Mouse (Mus musculus) mature B cell (primary cell): ENCODE data around the gene Yipf1.

ENCODE experiments used
- in situ Hi-C: fragments of 300-500 bp; cut with MboI; formaldehyde crosslinking; loops from 2 replicates; pipeline ENCODE4 v1.14.3; 2019

The Yipf1 gene

DNA sequence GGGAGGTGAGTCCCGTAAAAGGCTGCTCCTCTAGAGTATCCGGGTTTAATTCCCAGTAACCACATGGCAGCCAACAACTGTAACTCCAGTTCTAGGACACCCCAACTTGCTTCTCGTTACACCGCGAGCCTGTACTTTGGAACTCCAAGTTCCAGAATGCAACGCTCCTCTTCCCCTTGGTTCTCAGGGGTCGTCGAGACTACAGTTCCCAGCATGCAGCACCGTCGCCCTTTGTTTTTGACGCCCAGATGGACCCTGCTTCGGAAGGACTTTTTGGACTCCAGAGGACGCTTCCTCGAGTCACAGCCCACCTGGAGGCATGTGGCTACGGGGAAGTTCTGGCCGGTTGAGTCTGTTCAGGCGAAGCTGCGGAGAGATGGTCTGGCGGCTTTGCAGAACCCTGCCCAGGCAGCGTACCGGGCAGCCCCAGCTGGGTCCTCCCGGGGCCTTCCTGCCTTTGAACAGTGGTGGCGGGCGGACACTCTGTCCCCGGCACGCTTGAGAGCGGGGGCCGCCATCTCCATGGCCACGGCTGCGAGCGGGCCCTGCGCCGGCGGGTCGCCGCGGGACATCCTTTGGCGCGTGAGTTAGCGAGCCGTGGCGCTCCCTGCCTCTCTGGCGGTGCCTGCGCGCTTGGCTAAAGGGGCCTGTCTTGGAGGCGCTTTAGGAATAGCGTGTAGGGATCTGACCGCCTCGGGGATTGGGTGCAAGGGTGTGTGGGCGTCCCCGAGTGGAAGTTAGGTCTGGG is 53.6 kb downstream of the Yipf1 start, which contains the start of gene Ndc1:
Gene Ndc1 (plus strand): TSS at position 218 of the 748 bp plus-strand sequence.
- in situ Hi-C loops = no loop called here

DNA sequence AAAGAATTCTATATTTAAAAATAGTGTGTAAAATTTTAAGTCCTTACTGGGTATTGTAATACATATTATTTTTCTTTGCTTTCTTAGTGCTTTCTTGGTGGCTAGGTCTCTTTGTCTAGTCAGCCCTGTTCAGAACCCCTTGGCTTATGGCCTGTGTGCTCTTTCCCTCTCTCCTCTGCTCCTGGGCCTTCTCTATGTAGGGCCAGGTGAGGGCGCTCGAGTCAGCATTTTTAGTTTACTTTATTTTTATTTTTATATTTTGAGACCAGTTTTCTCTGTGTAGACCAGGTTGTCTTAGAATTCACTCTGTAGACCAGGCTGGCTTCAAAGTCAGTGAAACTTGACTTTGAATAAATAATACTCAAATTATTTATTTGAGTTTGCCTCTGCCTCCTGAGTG is 58.1 kb downstream of the Yipf1 start:
- in situ Hi-C loops = no loop called here

DNA sequence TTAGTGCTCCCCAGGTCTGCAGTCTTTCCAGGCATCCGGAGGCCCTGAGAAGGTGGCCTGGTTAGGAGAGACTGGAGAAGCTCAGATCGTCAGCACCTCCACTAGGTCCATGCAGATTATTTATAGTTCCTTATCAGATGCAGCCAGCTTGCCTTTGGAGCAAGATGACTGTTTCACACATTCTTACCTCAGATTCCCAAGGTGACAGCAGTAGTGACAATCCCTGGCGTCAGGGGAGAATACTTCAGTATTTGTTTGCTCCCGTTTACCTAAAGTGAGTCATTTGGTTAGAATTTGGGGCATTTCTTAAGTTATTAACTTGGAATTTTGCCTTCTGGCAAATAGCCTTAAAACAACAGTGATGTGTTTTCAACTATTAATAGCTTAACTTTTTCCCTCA is 60.5 kb downstream of the Yipf1 start:
- in situ Hi-C loops = no loop called here

DNA sequence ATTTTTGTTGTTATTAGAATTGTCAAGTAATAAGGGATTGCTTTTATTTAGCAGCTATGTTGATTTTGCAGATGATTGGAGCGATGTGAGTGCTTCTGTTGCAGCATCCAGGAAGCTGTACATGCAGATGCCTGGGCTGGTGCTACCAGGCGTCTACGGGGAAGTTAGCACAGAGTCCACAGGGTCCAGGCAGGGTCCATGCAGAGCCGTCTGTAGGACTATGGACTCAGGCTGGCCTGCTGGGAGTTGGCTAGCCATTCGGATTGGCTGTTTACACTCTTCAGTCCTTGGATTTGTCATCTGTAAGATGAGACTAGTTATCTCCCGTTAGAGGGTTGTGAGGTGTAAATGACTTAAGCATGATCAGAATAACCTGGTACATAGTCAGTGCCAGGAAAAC is 64.8 kb downstream of the Yipf1 start:
- in situ Hi-C loops = no loop called here

DNA sequence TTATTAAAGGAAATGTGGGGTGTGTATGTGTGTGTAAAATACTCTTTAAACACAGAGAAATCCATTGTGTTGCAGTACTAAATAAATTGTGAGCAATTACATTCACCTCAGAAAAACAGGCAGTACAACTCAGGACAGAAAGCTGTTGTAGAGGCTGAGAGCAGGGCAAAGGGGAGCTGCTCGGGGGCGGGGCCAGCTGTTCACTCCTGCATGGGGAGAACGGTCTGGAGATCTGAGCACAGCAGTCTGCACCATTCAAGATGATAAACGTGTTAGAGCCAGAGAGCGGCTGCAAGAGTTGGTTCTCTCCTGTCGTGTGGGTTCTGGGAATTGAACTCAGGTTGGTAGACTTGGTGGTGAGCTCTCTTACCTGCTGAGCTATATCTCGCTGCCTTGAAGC is 66.7 kb downstream of the Yipf1 start:
- in situ Hi-C loops = no loop called here

DNA sequence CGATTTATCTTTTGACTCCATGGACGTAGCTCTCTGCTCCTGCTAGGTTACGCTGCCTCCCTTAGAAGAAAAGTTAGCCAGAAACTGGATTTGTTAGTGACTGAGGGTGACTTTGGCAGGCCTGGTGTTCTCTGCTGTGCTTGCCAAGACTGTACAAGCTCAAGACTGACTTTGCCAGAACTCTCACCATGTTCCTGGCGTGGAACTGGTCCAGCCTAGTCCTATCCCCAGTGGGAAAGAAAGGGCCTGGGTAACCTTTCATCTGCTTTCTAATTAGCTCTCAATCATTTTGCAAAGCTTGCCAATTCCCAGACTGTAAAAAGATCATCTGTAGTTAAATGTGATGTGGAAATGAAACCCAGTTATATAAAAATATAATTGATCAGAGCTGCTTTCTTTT is 72.9 kb downstream of the Yipf1 start:
- in situ Hi-C loops = no loop called here

DNA sequence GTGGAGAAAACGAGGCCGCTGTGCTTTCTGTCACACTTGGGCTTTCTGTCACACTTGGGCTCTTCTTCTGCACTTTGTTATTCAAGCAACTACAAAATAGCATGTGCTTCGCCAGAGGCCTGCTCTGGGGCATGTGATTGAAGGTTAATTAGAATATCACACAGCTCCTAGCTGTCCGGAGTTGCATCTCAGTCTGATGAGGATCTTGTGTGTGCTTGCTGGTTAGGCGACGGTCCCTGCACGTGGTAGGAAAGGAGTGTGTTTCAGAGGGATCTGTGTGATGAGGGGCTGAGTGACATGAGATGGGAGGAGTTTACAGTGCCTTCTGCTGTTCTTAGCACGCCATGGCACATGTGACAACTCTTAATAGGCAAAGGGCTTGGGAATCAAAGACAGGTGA is 73.3 kb downstream of the Yipf1 start:
- in situ Hi-C loops = no loop called here

DNA sequence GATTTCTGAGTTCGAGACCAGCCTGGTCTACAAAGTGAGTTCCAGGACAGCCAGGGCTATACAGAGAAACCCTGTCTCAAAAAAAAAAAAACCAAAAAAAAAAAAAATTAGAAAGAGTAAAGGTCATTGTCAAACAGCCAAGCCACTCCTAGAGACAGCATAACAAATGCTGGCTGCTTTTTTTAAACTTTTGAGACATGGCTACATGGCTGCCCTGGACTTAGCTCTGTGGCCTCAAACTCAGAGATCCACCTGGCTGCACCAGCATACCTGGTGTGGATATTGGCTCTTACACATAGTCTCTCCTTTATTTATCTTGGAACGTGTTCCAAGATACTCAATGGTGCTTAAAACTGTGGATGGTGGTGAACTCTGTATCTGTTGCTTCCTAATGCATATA is 74.1 kb downstream of the Yipf1 start:
- in situ Hi-C loops = no loop called here

DNA sequence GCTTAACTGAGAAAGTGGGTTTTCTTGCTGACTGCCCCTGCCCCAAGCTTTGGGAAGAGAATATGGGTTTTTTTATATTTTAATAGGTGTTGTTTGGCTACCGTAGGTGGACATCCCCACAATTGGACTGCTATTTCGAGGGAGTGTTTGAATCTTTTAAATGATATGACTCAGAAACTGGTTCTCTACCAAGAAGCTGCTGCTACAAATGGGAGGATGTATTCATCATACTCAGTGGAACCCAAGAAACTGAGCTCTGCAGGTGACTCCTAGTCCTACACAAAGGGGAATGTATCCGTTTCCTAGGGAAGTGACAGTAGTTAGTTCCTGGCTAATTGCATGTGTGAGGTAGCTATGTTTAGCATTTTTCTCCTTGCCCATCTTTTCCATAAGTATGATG is 75.2 kb downstream of the Yipf1 start:
- in situ Hi-C loops = no loop called here

DNA sequence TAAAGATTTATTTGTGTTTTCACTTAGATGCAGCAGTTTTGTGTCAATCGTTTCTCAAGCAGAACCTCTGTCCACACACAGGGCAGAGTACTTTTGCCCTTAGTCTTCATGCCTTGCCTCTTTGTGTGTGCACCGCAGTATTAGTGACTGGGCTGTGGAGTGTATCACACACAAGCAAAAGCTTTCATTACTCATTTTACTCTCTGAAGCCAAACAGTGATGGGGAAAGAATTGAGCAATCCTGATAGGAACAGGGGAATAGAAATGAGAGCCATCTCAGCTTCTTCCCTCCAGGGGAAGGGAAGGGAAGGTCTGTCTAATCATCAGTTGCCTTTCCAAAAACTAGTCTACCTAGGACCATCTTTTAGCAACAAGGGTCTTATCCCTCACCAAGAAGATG is 79.6 kb downstream of the Yipf1 start:
- in situ Hi-C loops = no loop called here
